Mouse (Mus musculus): Measurements from ENCODE around the gene Csmd2.

DNA sequence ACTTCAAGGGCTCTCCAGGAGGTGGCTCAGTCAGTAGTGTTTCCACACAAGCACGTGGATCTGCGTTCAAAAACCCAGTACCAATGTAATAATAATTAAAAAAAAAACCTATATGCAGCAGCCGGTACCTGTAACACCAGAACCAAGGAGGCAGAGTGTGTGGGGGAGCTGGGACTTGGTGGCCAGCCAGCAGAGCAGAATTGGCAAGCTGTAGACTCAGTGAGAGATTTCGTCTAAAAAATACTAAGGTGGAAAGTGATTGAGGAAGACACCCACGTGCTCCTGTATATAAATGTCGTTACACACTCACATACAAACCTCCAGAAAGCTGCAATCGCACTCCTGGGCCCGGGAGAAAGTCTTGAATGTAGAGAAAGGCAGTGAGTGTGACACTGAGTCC is 316.4 kb downstream of the Csmd2 start:
- TF ChIP-seq GATA1 (IDR thresholded peaks at IDR 0.05; ENCODE audit: borderline replicate concordance, low read length) (no peak), CTCF (IDR thresholded peaks at IDR 0.05; ENCODE audit: low read depth, low read length) (no peak), TAL1 (conservative IDR thresholded peaks at IDR 0.05; ENCODE audit: low read depth, low read length) (no peak)
